Mouse (Mus musculus) lung, embryonic 15.5 days (tissue): Measurements from ENCODE around the gene Fmnl1. TPM values are rescaled to one million over a fixed set of nuclear protein-coding genes. Genes with fewer than 3 reads are reported as not detected.
"Not testable (repeated sequence)": the region's sequence is repeated elsewhere in the genome, so short reads cannot be mapped to it uniquely, and the experiment has no call there.

ENCODE experiments used
- ATAC-seq: fragments of 200-750 bp; cut with Nextera tagmentation; 2 replicates; pipeline ENCODE4 v1.8.0; 2017; ENCODE audit warnings: moderate number of reproducible peaks, borderline replicate concordance; ENCODE audit not compliant: low FRiP score, low TSS enrichment; ENCODE audit errors: extremely low read depth
- H3K27ac ChIP-seq: fragments of 300-500 bp; sonication (generic); 2 replicates; pipeline ENCODE4 v1.5.1; 2015; ENCODE audit warnings: moderate library complexity, mild to moderate bottlenecking, inconsistent platforms
- H3K27me3 ChIP-seq: fragments of 300-500 bp; sonication (generic); 2 replicates; pipeline ENCODE4 v1.6.1; 2015; ENCODE audit warnings: inconsistent platforms
- H3K36me3 ChIP-seq: fragments of 300-500 bp; sonication (generic); 2 replicates; pipeline ENCODE4 v1.6.1; 2015; ENCODE audit warnings: inconsistent platforms
- H3K4me1 ChIP-seq: fragments of 300-500 bp; sonication (generic); 2 replicates; pipeline ENCODE4 v1.6.1; 2015; ENCODE audit warnings: inconsistent platforms
- H3K4me2 ChIP-seq: fragments of 300-500 bp; sonication (generic); 2 replicates; pipeline ENCODE4 v1.6.1; 2015; ENCODE audit warnings: inconsistent platforms, mild to moderate bottlenecking, moderate library complexity
- H3K4me3 ChIP-seq: fragments of 300-500 bp; sonication (generic); 2 replicates; pipeline ENCODE4 v1.5.1; 2015; ENCODE audit warnings: mild to moderate bottlenecking, inconsistent platforms
- H3K9ac ChIP-seq: fragments of 300-500 bp; sonication (generic); 2 replicates; pipeline ENCODE4 v1.6.1; 2015; ENCODE audit warnings: inconsistent platforms
- H3K9me3 ChIP-seq: fragments of 300-500 bp; sonication (generic); 2 replicates; pipeline ENCODE4 v1.6.1; 2016; ENCODE audit warnings: inconsistent platforms
- WGBS: fragments of 180-500 bp; shearing (Covaris S2); methylation state at CpG from one replicate; pipeline ENCODE4 v1.1.7; 2015; 5-methylcytosine and 5-hydroxymethylcytosine counted together
- polyA plus RNA-seq: library from polyadenylated mRNA; unstranded; fragments of >200 nt; fragmentation: Nextera tagmentation; extraction: Ambion mirVana; gene quantifications from 2 replicates; pipeline ENCODE4 v1.2.1, GENCODE M21; 2015

Gene Fmnl1
- polyA plus RNA-seq, 1 experiment from 2014 or later = 3.7 TPM

- 2% methylated on average over 45 of the region's 45 CpGs for WGBS
- H3K4me3 ChIP-seq = peak within 1 kb of the TSS; percentile 46
- H3K9ac ChIP-seq = peak within 1 kb of the TSS; percentile 46
- peaks cover 4% of the 10 kb centered on the region; the same call in 1 of the 2 replicates for H3K27me3 ChIP-seq
- H3K4me2 ChIP-seq = peak within 1 kb of the TSS; percentile 92
- H3K27ac ChIP-seq = no peak within 1 kb of the TSS
- H3K4me1 ChIP-seq = peaks cover 12% of the 10 kb centered on the region; the same call in 1 of the 2 replicates
- H3K9me3 ChIP-seq = no peaks in the 10 kb centered on the region
- ATAC-seq = peak; percentile 64; the same call in 1 of the 2 replicates
- H3K36me3 ChIP-seq = peaks cover 16% of the 10 kb centered on the region
These were observed 47.0 kb downstream of the Fmnl1 start, which contains the start of gene Spata32 for GRCm38 (mm10) chr11:103217790-103218516. Gene Spata32 (minus strand): TSS chr11:103218432.

- Histone ChIP-seq H3K9me3 (no peaks in the 10 kb centered on the region), H3K4me1 (peaks cover 12% of the 10 kb centered on the region; the same call in 1 of the 2 replicates), H3K9ac (peak overlapping the region; percentile 46; the same call in 1 of the 2 replicates), H3K4me2 (peak overlapping the region; percentile 92), H3K27ac (no peak overlapping the region), H3K27me3 (peaks cover 4% of the 10 kb centered on the region; the same call in 1 of the 2 replicates), H3K4me3 (peak overlapping the region; percentile 46), H3K36me3 (peaks cover 16% of the 10 kb centered on the region)
- no peak for ATAC-seq
- 15% methylated on average over 6 of the region's 6 CpGs for WGBS
These were observed 47.6 kb downstream of the Fmnl1 start for GRCm38 (mm10) chr11:103218517-103218901.

- Histone ChIP-seq H3K4me3 (no peak overlapping the region), H3K4me1 (peaks cover 20% of the 10 kb centered on the region; the same call in 1 of the 2 replicates), H3K9me3 (no peaks in the 10 kb centered on the region), H3K27me3 (peaks cover 4% of the 10 kb centered on the region; the same call in 1 of the 2 replicates), H3K36me3 (peaks cover 19% of the 10 kb centered on the region), H3K27ac (no peak overlapping the region), H3K9ac (no peak overlapping the region), H3K4me2 (no peak overlapping the region)
- ATAC-seq = no peak
- 76% methylated on average over 5 of the region's 5 CpGs for WGBS
These were observed 48.4 kb downstream of the Fmnl1 start for GRCm38 (mm10) chr11:103219259-103219658.

GRCm38 (mm10) chr11:103219995-103220394, 49.1 kb downstream of the Fmnl1 start:
- peaks cover 24% of the 10 kb centered on the region for H3K36me3 ChIP-seq
- H3K4me2 ChIP-seq = no peak overlapping the region
- no peak for ATAC-seq
- H3K27me3 ChIP-seq = peaks cover 4% of the 10 kb centered on the region; the same call in 1 of the 2 replicates
- H3K9ac ChIP-seq = no peak overlapping the region
- H3K9me3 ChIP-seq = no peaks in the 10 kb centered on the region
- no peak overlapping the region for H3K27ac ChIP-seq
- H3K4me3 ChIP-seq = no peak overlapping the region
- H3K4me1 ChIP-seq = peaks cover 20% of the 10 kb centered on the region; the same call in 1 of the 2 replicates
- WGBS = 78% methylated on average over 4 of the region's 4 CpGs

GRCm38 (mm10) chr11:103221437-103221836, 50.5 kb downstream of the Fmnl1 start:
- ATAC-seq = no peak
- Histone ChIP-seq H3K4me1 (peaks cover 20% of the 10 kb centered on the region; the same call in 1 of the 2 replicates), H3K4me3 (no peak overlapping the region), H3K36me3 (peaks cover 29% of the 10 kb centered on the region), H3K4me2 (no peak overlapping the region), H3K9ac (no peak overlapping the region), H3K9me3 (no peaks in the 10 kb centered on the region), H3K27me3 (peaks cover 4% of the 10 kb centered on the region; the same call in 1 of the 2 replicates), H3K27ac (no peak overlapping the region)
- WGBS = 89% methylated on average over 6 of the region's 6 CpGs

GRCm38 (mm10) chr11:103222718-103223117, 51.8 kb downstream of the Fmnl1 start:
- H3K4me1 ChIP-seq = peaks cover 18% of the 10 kb centered on the region; the same call in 1 of the 2 replicates
- H3K4me2 ChIP-seq, H3K9ac ChIP-seq, H3K27me3 ChIP-seq, H3K4me3 ChIP-seq, ATAC-seq, H3K27ac ChIP-seq, H3K9me3 ChIP-seq: not testable (repeated sequence)
- peaks cover 29% of the 10 kb centered on the region for H3K36me3 ChIP-seq
- WGBS = 82% methylated on average over 4 of the region's 4 CpGs

GRCm38 (mm10) chr11:103223444-103223843, 52.5 kb downstream of the Fmnl1 start:
- ATAC-seq = no peak
- Histone ChIP-seq H3K27ac (0 out of 2 replicates have a peak overlapping the region, but pooled peaks have one; percentile 11), H3K36me3 (peaks cover 29% of the 10 kb centered on the region)

GRCm38 (mm10) chr11:103223951-103224456, 53.1 kb downstream of the Fmnl1 start:
- Histone ChIP-seq H3K27me3 (no peaks in the 10 kb centered on the region), H3K36me3 (peaks cover 33% of the 10 kb centered on the region), H3K27ac (peak overlapping the region; percentile 11; the same call in 1 of the 2 replicates), H3K4me2 (no peak overlapping the region), H3K9me3 (no peaks in the 10 kb centered on the region), H3K4me3 (no peak overlapping the region), H3K4me1 (0 out of 2 replicates have a peak, but pooled peaks cover 8% of the 10 kb centered on the region), H3K9ac (no peak overlapping the region)
- ATAC-seq = no peak
- WGBS = 66% methylated on average over 18 of the region's 18 CpGs

More at GRCm38 (mm10) chr11:103223444-103223843, 52.5 kb downstream of the Fmnl1 start:
- 72% methylated on average over 10 of the region's 10 CpGs for WGBS
- Histone ChIP-seq H3K9ac (no peak overlapping the region), H3K27me3 (peaks cover 3% of the 10 kb centered on the region; the same call in 1 of the 2 replicates), H3K4me3 (no peak overlapping the region), H3K4me2 (no peak overlapping the region), H3K9me3 (no peaks in the 10 kb centered on the region), H3K4me1 (peaks cover 11% of the 10 kb centered on the region; the same call in 1 of the 2 replicates)

GRCm38 (mm10) chr11:103229608-103230007, 58.7 kb downstream of the Fmnl1 start:
- no peak overlapping the region for H3K9ac ChIP-seq
- H3K4me2 ChIP-seq = no peak overlapping the region
- no peak overlapping the region for H3K4me3 ChIP-seq
- H3K9me3 ChIP-seq = no peaks in the 10 kb centered on the region
- WGBS = 96% methylated on average over 2 of the region's 2 CpGs
- peaks cover 23% of the 10 kb centered on the region for H3K36me3 ChIP-seq
- H3K4me1 ChIP-seq = no peaks in the 10 kb centered on the region
- ATAC-seq = no peak
- H3K27me3 ChIP-seq = no peaks in the 10 kb centered on the region
- no peak overlapping the region for H3K27ac ChIP-seq

GRCm38 (mm10) chr11:103230626-103231025, 59.7 kb downstream of the Fmnl1 start:
- Histone ChIP-seq H3K4me3 (no peak overlapping the region), H3K4me1 (no peaks in the 10 kb centered on the region), H3K9me3 (no peaks in the 10 kb centered on the region), H3K36me3 (peaks cover 15% of the 10 kb centered on the region), H3K4me2 (no peak overlapping the region), H3K9ac (no peak overlapping the region), H3K27ac (no peak overlapping the region), H3K27me3 (no peaks in the 10 kb centered on the region)
- ATAC-seq = no peak; the same call in 1 of the 2 replicates
- WGBS = 83% methylated on average over 19 of the region's 19 CpGs

- Histone ChIP-seq H3K9ac (no peak overlapping the region), H3K36me3 (peaks cover 15% of the 10 kb centered on the region), H3K4me3 (no peak overlapping the region), H3K4me1 (0 out of 2 replicates have a peak, but pooled peaks cover 7% of the 10 kb centered on the region), H3K4me2 (no peak overlapping the region), H3K9me3 (no peaks in the 10 kb centered on the region), H3K27me3 (no peaks in the 10 kb centered on the region), H3K27ac (no peak overlapping the region)
- no peak for ATAC-seq
- 87% methylated on average over 7 of the region's 7 CpGs for WGBS
These were observed 60.5 kb downstream of the Fmnl1 start for GRCm38 (mm10) chr11:103231367-103231766.

GRCm38 (mm10) chr11:103232966-103233365, 62.1 kb downstream of the Fmnl1 start:
- Histone ChIP-seq H3K4me1 (0 out of 2 replicates have a peak, but pooled peaks cover 9% of the 10 kb centered on the region), H3K9me3 (no peaks in the 10 kb centered on the region), H3K4me3 (no peak overlapping the region), H3K9ac (no peak overlapping the region), H3K4me2 (no peak overlapping the region), H3K27ac (no peak overlapping the region), H3K36me3 (peaks cover 21% of the 10 kb centered on the region), H3K27me3 (no peaks in the 10 kb centered on the region)
- WGBS = 23% methylated on average over 7 of the region's 7 CpGs
- no peak for ATAC-seq
